Mouse (Mus musculus) MEL (cell line): ENCODE results near the gene Gsto2. TPM values are rescaled to one million over a fixed set of nuclear protein-coding genes. Genes with fewer than 3 reads are reported as not detected.

ENCODE experiments used
- DNase-seq: peaks from one replicate; pipeline ENCODE4 v3.0.0; 2011; ENCODE audit warnings: low read depth, low spot score
- H3K27ac ChIP-seq: 2 replicates; pipeline ENCODE4 v1.5.1; 2012; ENCODE audit warnings: low read depth, mild to moderate bottlenecking, control low read depth, low read length, moderate library complexity; ENCODE audit not compliant: control insufficient read depth
- H3K27me3 ChIP-seq, 2 experiments: fragments of 150-350 bp in 1 of 2; sonication (generic) in 1 of 2; 2 replicates each; pipeline ENCODE4 v1.6.1; 2012; ENCODE audit warnings: low read length in 2 of 2, mild to moderate bottlenecking in 2 of 2, improper control_type of control experiment in 1 of 2, moderate library complexity in 1 of 2; ENCODE audit not compliant: insufficient read depth in 2 of 2, control insufficient read depth in 1 of 2
- H3K36me3 ChIP-seq, 2 experiments: 2 replicates each; pipeline ENCODE4 v1.6.1; 2012 to 2014; ENCODE audit warnings: low read length in 2 of 2, improper control_type of control experiment in 1 of 2, inconsistent platforms in 1 of 2, mild to moderate bottlenecking in 1 of 2; ENCODE audit not compliant: insufficient read depth in 2 of 2, control insufficient read depth in 1 of 2
- H3K4me1 ChIP-seq, 2 experiments: fragments of 150-350 bp in 1 of 2; sonication (generic) in 1 of 2; 2 replicates each; pipeline ENCODE4 v1.6.1; 2012; ENCODE audit warnings: low read length in 2 of 2, improper control_type of control experiment in 1 of 2, mild to moderate bottlenecking in 1 of 2; ENCODE audit not compliant: insufficient read depth in 2 of 2, control insufficient read depth in 1 of 2
- H3K4me3 ChIP-seq, 2 experiments: fragments of 150-350 bp in 1 of 2; sonication (generic) in 1 of 2; 2 replicates each; pipeline ENCODE4 v1.5.1; 2012; ENCODE audit warnings: low read depth in 2 of 2, low read length in 2 of 2, mild to moderate bottlenecking in 2 of 2, moderate library complexity in 2 of 2, control low read depth in 1 of 2, improper control_type of control experiment in 1 of 2; ENCODE audit not compliant: control insufficient read depth in 1 of 2, insufficient read depth in 1 of 2
- H3K79me2 ChIP-seq: 2 replicates; pipeline ENCODE4 v1.6.1; 2012; ENCODE audit warnings: mild to moderate bottlenecking, low read length, moderate library complexity; ENCODE audit not compliant: control insufficient read depth, poor library complexity, insufficient read depth
- H3K9ac ChIP-seq: 2 replicates; pipeline ENCODE4 v1.6.1; 2012; ENCODE audit warnings: low read depth, mild to moderate bottlenecking, control low read depth, low read length, moderate library complexity; ENCODE audit not compliant: control insufficient read depth, poor library complexity, severe bottlenecking
- H3K9me3 ChIP-seq: fragments of 150-350 bp; sonication (generic); replicated peaks from 2 replicates; pipeline ENCODE4 v1.6.1; 2012; ENCODE audit warnings: mild to moderate bottlenecking, low read length, improper control_type of control experiment, moderate library complexity; ENCODE audit not compliant: insufficient read depth
- BHLHE40 ChIP-seq: IDR thresholded peaks from 2 replicates; pipeline ENCODE4 v1.6.1; 2012; ENCODE audit warnings: low read depth, mild to moderate bottlenecking, inconsistent platforms, low read length, improper control_type of control experiment, borderline replicate concordance
- CTCF ChIP-seq, 3 experiments: IDR thresholded peaks in 2 of 3; conservative IDR thresholded peaks in 1 of 3; 2 replicates each; pipeline ENCODE4 v1.5.1; 2011 to 2012; ENCODE audit warnings: low read length in 3 of 3, low read depth in 2 of 3, mild to moderate bottlenecking in 2 of 3, improper control_type of control experiment in 1 of 3, inconsistent platforms in 1 of 3, mixed read lengths in 1 of 3, moderate library complexity in 1 of 3; ENCODE audit not compliant: control insufficient read depth in 1 of 3, insufficient read depth in 1 of 3, poor library complexity in 1 of 3, severe bottlenecking in 1 of 3
- ELF1 ChIP-seq: IDR thresholded peaks from 2 replicates; pipeline ENCODE4 v1.6.1; 2014; ENCODE audit warnings: low read depth, mild to moderate bottlenecking, inconsistent platforms, low read length, improper control_type of control experiment, moderate library complexity
- GABPA ChIP-seq: IDR thresholded peaks from 2 replicates; pipeline ENCODE4 v1.6.1; 2012; ENCODE audit warnings: low read depth, mild to moderate bottlenecking, inconsistent platforms, low read length, improper control_type of control experiment, moderate library complexity
- HCFC1 ChIP-seq: IDR thresholded peaks from 2 replicates; pipeline ENCODE4 v1.6.1; 2012; ENCODE audit warnings: low read depth, mild to moderate bottlenecking, inconsistent platforms, low read length, improper control_type of control experiment, moderate library complexity
- JUND ChIP-seq: IDR thresholded peaks from 2 replicates; pipeline ENCODE4 v1.6.1; 2011; ENCODE audit warnings: low read depth, mild to moderate bottlenecking, improper control_type of control experiment, low read length
- MAFK ChIP-seq: IDR thresholded peaks from 2 replicates; pipeline ENCODE4 v1.6.1; 2011; ENCODE audit warnings: low read depth, mild to moderate bottlenecking, low read length, improper control_type of control experiment, borderline replicate concordance
- MAX ChIP-seq: IDR thresholded peaks from 2 replicates; pipeline ENCODE4 v1.6.1; 2011; ENCODE audit warnings: low read length, improper control_type of control experiment
- MXI1 ChIP-seq: IDR thresholded peaks from 2 replicates; pipeline ENCODE4 v1.6.1; 2011; ENCODE audit warnings: mild to moderate bottlenecking, low read depth, low read length, improper control_type of control experiment
- MYB ChIP-seq: IDR thresholded peaks from 2 replicates; pipeline ENCODE4 v1.6.1; 2011; ENCODE audit warnings: mild to moderate bottlenecking, low read depth, low read length, improper control_type of control experiment
- MYC ChIP-seq: IDR thresholded peaks from 2 replicates; pipeline ENCODE4 v1.6.1; 2011; ENCODE audit warnings: low read depth, mild to moderate bottlenecking, low read length, improper control_type of control experiment, moderate library complexity
- NELFE ChIP-seq: IDR thresholded peaks from 2 replicates; pipeline ENCODE4 v1.6.1; 2011; ENCODE audit warnings: low read depth, low read length, improper control_type of control experiment
- NRF1 ChIP-seq: IDR thresholded peaks from 2 replicates; pipeline ENCODE4 v1.6.1; 2014; ENCODE audit warnings: low read depth, mild to moderate bottlenecking, inconsistent platforms, low read length, improper control_type of control experiment, moderate library complexity; ENCODE audit not compliant: poor library complexity, insufficient read depth, severe bottlenecking
- POLR2AphosphoS5 ChIP-seq: IDR thresholded peaks from 2 replicates; pipeline ENCODE4 v1.6.1; 2012; ENCODE audit warnings: low read depth, borderline replicate concordance, mild to moderate bottlenecking, inconsistent platforms, low read length, moderate library complexity, mixed read lengths
- SMC3 ChIP-seq: IDR thresholded peaks from 2 replicates; pipeline ENCODE4 v1.6.1; 2011; ENCODE audit warnings: low read depth, low read length, improper control_type of control experiment
- TCF12 ChIP-seq: IDR thresholded peaks from 2 replicates; pipeline ENCODE4 v1.6.1; 2014; ENCODE audit warnings: low read depth, mild to moderate bottlenecking, inconsistent platforms, low read length, improper control_type of control experiment, moderate library complexity
- USF1 ChIP-seq: IDR thresholded peaks from 2 replicates; pipeline ENCODE4 v1.6.1; 2014; ENCODE audit warnings: low read depth, mild to moderate bottlenecking, inconsistent platforms, low read length, improper control_type of control experiment, moderate library complexity
- USF2 ChIP-seq, 2 experiments: IDR thresholded peaks; 2 replicates each; pipeline ENCODE4 v1.6.1; 2011 to 2012; ENCODE audit warnings: improper control_type of control experiment in 2 of 2, low read length in 2 of 2, borderline replicate concordance in 1 of 2, inconsistent platforms in 1 of 2, low read depth in 1 of 2, mild to moderate bottlenecking in 1 of 2; ENCODE audit not compliant: insufficient read depth in 1 of 2
- ZKSCAN1 ChIP-seq: IDR thresholded peaks from 2 replicates; pipeline ENCODE4 v1.6.1; 2012; ENCODE audit warnings: low read depth, mild to moderate bottlenecking, inconsistent platforms, low read length, improper control_type of control experiment, moderate library complexity
- ZMIZ1 ChIP-seq: IDR thresholded peaks from 2 replicates; pipeline ENCODE4 v1.6.1; 2012; ENCODE audit warnings: low read depth, mild to moderate bottlenecking, inconsistent platforms, low read length, improper control_type of control experiment, moderate library complexity
- ZNF384 ChIP-seq: IDR thresholded peaks from 2 replicates; pipeline ENCODE4 v1.6.1; 2012; ENCODE audit warnings: low read depth, mild to moderate bottlenecking, inconsistent platforms, low read length, improper control_type of control experiment
- polyA plus RNA-seq, 2 experiments: library from polyadenylated mRNA; stranded (reverse) in 1 of 2; unstranded in 1 of 2; fragments of >175 nt in 1 of 2; fragments of >200 nt in 1 of 2; gene quantifications; 2 replicates each; pipeline versions ENCODE4 v1.2.1 to v1.2.4; 2012; ENCODE audit warnings: low replicate concordance in 2 of 2, low read depth in 1 of 2; ENCODE audit not compliant: insufficient read length in 2 of 2, insufficient read depth in 1 of 2, missing spikeins in 1 of 2
- total RNA-seq: library from RNA; depleted of rRNA; stranded (reverse); fragments of 300-350 nt; gene quantifications from 2 replicates; pipeline ENCODE4 v1.2.3, GENCODE M21; 2012

The Gsto2 gene
- total and polyA plus RNA-seq, 3 experiments: 0.14 TPM; not detected in 2

DNA sequence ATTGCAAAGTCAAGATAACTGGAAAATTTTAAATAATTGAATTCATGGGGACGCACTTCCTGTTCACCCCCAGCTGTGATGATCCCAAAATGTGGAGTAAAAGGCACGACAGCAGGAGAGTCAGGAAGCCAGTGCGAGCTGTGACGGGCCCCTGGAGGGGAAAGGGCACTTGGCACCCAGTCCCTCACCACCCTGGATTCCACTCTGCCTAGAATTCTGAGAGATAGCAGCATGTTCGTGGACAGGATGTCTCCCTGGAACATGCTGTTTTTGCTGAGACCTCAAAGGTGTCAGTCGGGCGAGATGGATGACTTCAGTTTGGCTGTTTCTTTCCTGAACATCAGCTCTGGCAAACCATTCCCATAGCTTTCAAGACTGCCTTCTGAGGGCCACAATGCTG lies 60.5 kb downstream of the Gsto2 start:
- DNase-seq: no peak
- TF ChIP-seq MAFK: no peak
- no peak for TF ChIP-seq ZKSCAN1
- TF ChIP-seq GABPA: no peak
- no peak for TF ChIP-seq USF2 (IDR thresholded peaks at IDR 0.05; ENCODE audit: borderline replicate concordance in 1 of 2, insufficient read depth in 1 of 2, low read depth in 1 of 2, low read length in 2 of 2)
- TF ChIP-seq SMC3: no peak
- TF ChIP-seq POLR2AphosphoS5: no peak
- no peak for TF ChIP-seq ELF1
- no peak for TF ChIP-seq ZNF384
- TF ChIP-seq MAX: no peak
- no peak for TF ChIP-seq NELFE
- TF ChIP-seq USF1: no peak
- TF ChIP-seq JUND: no peak
- peaks cover 0 to 2% of the 10 kb centered on the region in 2 experiments; a peak in 1 of 4 replicates for H3K27me3 ChIP-seq
- H3K9me3 ChIP-seq: no peaks in the 10 kb centered on the region
- peaks cover 0 to 5% of the 10 kb centered on the region in 2 experiments; a peak in 2 of 4 replicates for H3K36me3 ChIP-seq
- no peak overlapping the region for H3K27ac ChIP-seq
- H3K4me1 ChIP-seq: peaks cover 0 to 8% of the 10 kb centered on the region in 2 experiments; a peak in 1 of 4 replicates
- H3K9ac ChIP-seq: no peak overlapping the region
- no peak overlapping the region for H3K4me3 ChIP-seq
- H3K79me2 ChIP-seq: no peaks in the 10 kb centered on the region

DNA sequence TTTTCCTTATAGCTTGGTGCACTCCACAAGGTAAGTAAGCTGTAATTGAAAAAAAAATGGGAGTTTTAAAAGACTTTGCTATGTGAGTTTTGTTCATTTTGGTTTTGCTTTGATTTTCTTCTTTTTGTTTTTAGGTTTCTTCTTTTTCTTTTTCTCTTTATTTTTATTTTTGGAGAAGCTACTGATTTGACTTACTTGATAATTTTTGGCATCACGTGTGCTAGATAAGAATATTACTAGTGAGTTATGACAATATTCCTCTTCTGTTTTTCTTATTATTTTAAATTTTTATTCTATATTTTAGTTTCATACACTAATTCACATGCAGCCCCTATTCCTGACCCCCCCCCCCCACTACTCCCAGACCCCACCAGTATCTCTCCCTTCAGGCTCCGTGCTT lies 61.7 kb downstream of the Gsto2 start:
- Histone ChIP-seq H3K79me2 (no peaks in the 10 kb centered on the region), H3K36me3 (peaks cover 0 to 4% of the 10 kb centered on the region in 2 experiments; a peak in 2 of 4 replicates), H3K4me3 (no peak overlapping the region), H3K27ac (no peak overlapping the region), H3K27me3 (peaks cover 0 to 2% of the 10 kb centered on the region in 2 experiments; a peak in 1 of 4 replicates), H3K4me1 (peaks cover 0 to 6% of the 10 kb centered on the region in 2 experiments; a peak in 1 of 4 replicates), H3K9ac (no peak overlapping the region), H3K9me3 (no peaks in the 10 kb centered on the region)
- TF ChIP-seq HCFC1 (no peak), MXI1 (no peak), CTCF (IDR thresholded peaks at IDR 0.05 in 2 of 3, conservative IDR thresholded peaks at IDR 0.05 in 1 of 3; ENCODE audit: control insufficient read depth in 1 of 3, insufficient read depth in 1 of 3, low read depth in 2 of 3, low read length in 3 of 3, poor library complexity in 1 of 3, severe bottlenecking in 1 of 3) (no peak), MYC (no peak), BHLHE40 (peak; percentile 62; the same call in 1 of the 2 replicates), TCF12 (no peak), MYB (no peak), USF1 (peak; percentile 78), ZMIZ1 (no peak), NRF1 (no peak)
- no peak for DNase-seq
